Mouse (Mus musculus) embryonic facial prominence, embryonic 14.5 days (tissue): ENCODE measurements at regions not wholly inside any gene's neighbourhood (a gene's known extent, or its start where the extent isn't known, plus 50 kb on each side); places are given as distances from the start of the nearest gene placed in this dataset.

Experiments
- ATAC-seq: fragments of 200-750 bp; cut with Nextera tagmentation; 2 replicates; pipeline ENCODE4 v1.8.0; 2017; ENCODE audit warnings: low read depth, moderate number of reproducible peaks, moderate TSS enrichment
- DNase-seq: peaks from one replicate; pipeline ENCODE4 v3.0.0-alpha.2; 2015; ENCODE audit warnings: low spot score
- H3K27ac ChIP-seq: fragments of 300-500 bp; sonication (generic); replicated peaks from 2 replicates; pipeline ENCODE4 v1.5.1; 2014; ENCODE audit warnings: low read depth, mild to moderate bottlenecking, low read length, moderate library complexity
- H3K27me3 ChIP-seq: fragments of 300-500 bp; sonication (generic); replicated peaks from 2 replicates; pipeline ENCODE4 v1.6.1; 2014; ENCODE audit warnings: low read length; ENCODE audit not compliant: control insufficient read depth, insufficient read depth
- H3K36me3 ChIP-seq: fragments of 300-500 bp; sonication (generic); 2 replicates; pipeline ENCODE4 v1.6.1; 2014; ENCODE audit warnings: low read length, mixed read lengths; ENCODE audit not compliant: control insufficient read depth, insufficient read depth
- H3K4me1 ChIP-seq: fragments of 300-500 bp; sonication (generic); 2 replicates; pipeline ENCODE4 v1.6.1; 2014; ENCODE audit warnings: antibody characterized with exemption, low read length; ENCODE audit not compliant: control insufficient read depth, insufficient read depth
- H3K4me2 ChIP-seq: fragments of 300-500 bp; sonication (generic); 2 replicates; pipeline ENCODE4 v1.6.1; 2014; ENCODE audit warnings: low read depth, mild to moderate bottlenecking, low read length, moderate library complexity, mixed read lengths
- H3K4me3 ChIP-seq: fragments of 300-500 bp; sonication (generic); 2 replicates; pipeline ENCODE4 v1.5.1; 2014; ENCODE audit warnings: low read depth, mild to moderate bottlenecking, low read length
- H3K9ac ChIP-seq: fragments of 300-500 bp; sonication (generic); 2 replicates; pipeline ENCODE4 v1.6.1; 2014; ENCODE audit warnings: low read depth, mild to moderate bottlenecking, low read length, moderate library complexity, mixed read lengths
- H3K9me3 ChIP-seq: fragments of 300-500 bp; sonication (generic); 2 replicates; pipeline ENCODE4 v1.6.1; 2016; ENCODE audit warnings: low read length; ENCODE audit not compliant: control insufficient read depth
- WGBS: fragments of 180-500 bp; shearing (Covaris S2); extraction: QIAGEN DNeasy Blood & Tissue Kit; methylation state at CpG from one replicate; pipeline ENCODE4 v1.1.7; 2014; 5-methylcytosine and 5-hydroxymethylcytosine counted together

DNA sequence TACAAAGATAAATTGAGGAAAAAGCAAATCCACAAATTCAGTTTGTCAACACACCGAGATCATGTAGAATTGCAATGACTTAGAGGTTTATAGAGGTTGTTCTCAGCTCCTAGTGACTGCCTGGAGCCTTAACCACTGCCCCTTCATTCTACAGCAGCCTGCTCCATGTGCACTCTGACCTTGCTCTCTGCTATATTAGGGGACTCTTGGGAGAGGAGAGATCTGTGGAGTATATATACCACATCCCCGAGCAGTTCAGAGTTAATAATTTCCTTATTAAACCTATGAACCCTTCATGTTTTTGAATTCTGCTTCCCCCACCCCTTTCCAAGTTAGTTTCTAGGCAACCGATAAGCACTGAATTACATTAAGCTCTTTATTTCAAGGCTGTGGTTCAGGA, 85.0 kb upstream of the Grm7 start:
- no peaks in the 10 kb centered on the region for H3K9me3 ChIP-seq
- DNase-seq = no peak
- no peak overlapping the region for H3K4me2 ChIP-seq
- no peaks in the 10 kb centered on the region for H3K4me1 ChIP-seq
- no peak for ATAC-seq
- H3K27me3 ChIP-seq = no peaks in the 10 kb centered on the region
- H3K9ac ChIP-seq = no peak overlapping the region
- no peak overlapping the region for H3K27ac ChIP-seq
- 60% methylated on average over 3 of the region's 3 CpGs for WGBS
- no peak overlapping the region for H3K4me3 ChIP-seq
- no peaks in the 10 kb centered on the region for H3K36me3 ChIP-seq

DNA sequence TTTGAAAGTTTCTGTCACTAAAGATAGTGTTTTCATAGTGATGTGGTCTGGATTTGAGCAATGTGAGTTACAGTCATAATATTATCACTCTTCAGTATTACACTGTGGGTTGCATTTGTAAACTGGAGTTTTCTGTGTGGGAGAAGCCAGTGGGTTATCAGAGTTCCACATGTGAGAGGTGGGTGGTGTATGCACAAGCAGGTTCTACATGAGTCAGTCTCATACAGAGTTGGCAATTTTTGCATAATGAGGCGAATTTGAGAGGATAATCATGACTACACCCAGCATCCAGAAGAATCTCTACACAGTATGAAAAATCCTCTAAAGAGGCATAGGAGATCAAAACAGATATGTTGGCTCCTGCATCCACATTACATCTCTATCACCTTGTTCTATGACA, 68.2 kb upstream of the Grm7 start:
- Histone ChIP-seq H3K4me2 (no peak overlapping the region), H3K27me3 (no peaks in the 10 kb centered on the region), H3K9me3 (no peaks in the 10 kb centered on the region), H3K4me1 (no peaks in the 10 kb centered on the region), H3K9ac (no peak overlapping the region), H3K27ac (no peak overlapping the region), H3K36me3 (no peaks in the 10 kb centered on the region), H3K4me3 (no peak overlapping the region)
- DNase-seq = no peak
- ATAC-seq = no peak
- WGBS = 50% methylated on average over 1 of the region's 1 CpGs
